Mouse (Mus musculus) lung, embryonic 16.5 days (tissue): ENCODE measurements around the gene Bola2. TPM values are rescaled to one million over a fixed set of nuclear protein-coding genes. Genes with fewer than 3 reads are reported as not detected.
"Not testable (repeated sequence)": the region's sequence is repeated elsewhere in the genome, so short reads cannot be mapped to it uniquely, and the experiment has no call there.

ENCODE experiments used
- ATAC-seq: fragments of 200-750 bp; cut with Nextera tagmentation; 2 replicates; pipeline ENCODE4 v1.8.0; 2017; ENCODE audit warnings: low read depth, mild to moderate bottlenecking, moderate library complexity
- H3K27ac ChIP-seq: fragments of 300-500 bp; sonication (generic); 2 replicates; pipeline ENCODE4 v1.5.1; 2014; ENCODE audit warnings: mild to moderate bottlenecking, control low read depth, low read length
- H3K27me3 ChIP-seq: fragments of 300-500 bp; sonication (generic); 2 replicates; pipeline ENCODE4 v1.6.1; 2014; ENCODE audit warnings: low read depth, low read length, mixed read lengths; ENCODE audit not compliant: control insufficient read depth, insufficient read depth
- H3K36me3 ChIP-seq: fragments of 300-500 bp; sonication (generic); 2 replicates; pipeline ENCODE4 v1.6.1; 2014; ENCODE audit warnings: low read length; ENCODE audit not compliant: control insufficient read depth, insufficient read depth
- H3K4me1 ChIP-seq: fragments of 300-500 bp; sonication (generic); replicated peaks from 2 replicates; pipeline ENCODE4 v1.6.1; 2014; ENCODE audit warnings: low read length, mixed read lengths; ENCODE audit not compliant: control insufficient read depth, insufficient read depth
- H3K4me2 ChIP-seq: fragments of 300-500 bp; sonication (generic); 2 replicates; pipeline ENCODE4 v1.6.1; 2014; ENCODE audit warnings: low read depth, low read length, control low read depth
- H3K4me3 ChIP-seq: fragments of 300-500 bp; sonication (generic); 2 replicates; pipeline ENCODE4 v1.5.1; 2014; ENCODE audit warnings: mild to moderate bottlenecking, low read length, control low read depth
- H3K9ac ChIP-seq: fragments of 300-500 bp; sonication (generic); 2 replicates; pipeline ENCODE4 v1.6.1; 2014; ENCODE audit warnings: low read length, control low read depth
- H3K9me3 ChIP-seq: fragments of 300-500 bp; sonication (generic); 2 replicates; pipeline ENCODE4 v1.6.1; 2016; ENCODE audit warnings: low read length; ENCODE audit not compliant: control insufficient read depth
- WGBS: fragments of 180-500 bp; shearing (Covaris S2); extraction: QIAGEN DNeasy Blood & Tissue Kit; methylation state at CpG from one replicate; pipeline ENCODE4 v1.1.7; 2014; 5-methylcytosine and 5-hydroxymethylcytosine counted together
- polyA plus RNA-seq: library from polyadenylated mRNA; unstranded; fragments of >200 nt; fragmentation: Nextera tagmentation; extraction: Ambion mirVana; gene quantifications from 2 replicates; pipeline ENCODE4 v1.2.1, GENCODE M21; 2015

The Bola2 gene
- polyA plus RNA-seq, 1 experiment from 2014 or later, result 108 TPM

- H3K27ac ChIP-seq, result no peak overlapping the region
- no peak overlapping the region for H3K4me3 ChIP-seq
- H3K4me1 ChIP-seq, result peaks cover 5% of the 10 kb centered on the region; the same call in 1 of the 2 replicates
- WGBS, result 45% methylated on average over 8 of the region's 8 CpGs
- no peak for ATAC-seq
- H3K36me3 ChIP-seq, result peaks cover 5% of the 10 kb centered on the region
- H3K27me3 ChIP-seq, result no peaks in the 10 kb centered on the region
- no peak overlapping the region for H3K9ac ChIP-seq
- no peaks in the 10 kb centered on the region for H3K9me3 ChIP-seq
- H3K4me2 ChIP-seq, result no peak overlapping the region
Observed at GRCm38 (mm10) chr7:126678545-126679341, 16.5 kb upstream of the Bola2 start.

- H3K4me3 ChIP-seq, result no peak overlapping the region
- peaks cover 5% of the 10 kb centered on the region for H3K36me3 ChIP-seq
- H3K4me1 ChIP-seq, result peaks cover 5% of the 10 kb centered on the region; the same call in 1 of the 2 replicates
- no peaks in the 10 kb centered on the region for H3K27me3 ChIP-seq
- ATAC-seq, result no peak
- H3K9me3 ChIP-seq, result no peaks in the 10 kb centered on the region
- WGBS, result 85% methylated on average over 5 of the region's 5 CpGs
- no peak overlapping the region for H3K4me2 ChIP-seq
- no peak overlapping the region for H3K9ac ChIP-seq
- no peak overlapping the region for H3K27ac ChIP-seq
Observed at GRCm38 (mm10) chr7:126679683-126680082, 15.5 kb upstream of the Bola2 start.

- H3K9ac ChIP-seq, result no peak overlapping the region
- peaks cover 2% of the 10 kb centered on the region; the same call in 1 of the 2 replicates for H3K4me1 ChIP-seq
- no peak for ATAC-seq
- no peak overlapping the region for H3K27ac ChIP-seq
- H3K27me3 ChIP-seq, result no peaks in the 10 kb centered on the region
- no peaks in the 10 kb centered on the region for H3K9me3 ChIP-seq
- no peak overlapping the region for H3K4me2 ChIP-seq
- 90% methylated on average over 5 of the region's 5 CpGs for WGBS
- no peak overlapping the region for H3K4me3 ChIP-seq
- peaks cover 3% of the 10 kb centered on the region; the same call in 1 of the 2 replicates for H3K36me3 ChIP-seq
Observed at GRCm38 (mm10) chr7:126681221-126681620, 14.0 kb upstream of the Bola2 start.

GRCm38 (mm10) chr7:126688156-126688555 is 7.0 kb upstream of the Bola2 start:
- WGBS, result 75% methylated on average over 4 of the region's 4 CpGs
- not testable (repeated sequence) for H3K27ac ChIP-seq, H3K27me3 ChIP-seq, H3K4me1 ChIP-seq, H3K9me3 ChIP-seq, H3K4me2 ChIP-seq, H3K4me3 ChIP-seq, ATAC-seq, H3K9ac ChIP-seq
- H3K36me3 ChIP-seq, result peaks cover 11% of the 10 kb centered on the region; the same call in 1 of the 2 replicates

- Histone ChIP-seq H3K4me1 (peaks cover 5% of the 10 kb centered on the region; the same call in 1 of the 2 replicates), H3K9me3 (no peaks in the 10 kb centered on the region), H3K4me2 (no peak overlapping the region), H3K27ac (no peak overlapping the region), H3K4me3 (no peak overlapping the region), H3K27me3 (no peaks in the 10 kb centered on the region), H3K36me3 (peaks cover 11% of the 10 kb centered on the region; the same call in 1 of the 2 replicates), H3K9ac (no peak overlapping the region)
- WGBS, result 70% methylated on average over 3 of the region's 3 CpGs
- ATAC-seq, result no peak
Observed at GRCm38 (mm10) chr7:126689021-126689420, 6.2 kb upstream of the Bola2 start.

- Histone ChIP-seq H3K27me3 (no peaks in the 10 kb centered on the region), H3K27ac (no peak overlapping the region), H3K4me1 (peaks cover 11% of the 10 kb centered on the region), H3K9ac (no peak overlapping the region), H3K4me2 (no peak overlapping the region), H3K9me3 (no peaks in the 10 kb centered on the region), H3K4me3 (no peak overlapping the region), H3K36me3 (peaks cover 11% of the 10 kb centered on the region; the same call in 1 of the 2 replicates)
- ATAC-seq, result no peak
- 80% methylated on average over 3 of the region's 3 CpGs for WGBS
Observed at GRCm38 (mm10) chr7:126690737-126691136, 4.5 kb upstream of the Bola2 start.

- H3K27me3 ChIP-seq, result no peaks in the 10 kb centered on the region
- 76% methylated on average over 5 of the region's 5 CpGs for WGBS
Observed at GRCm38 (mm10) chr7:126691676-126692075, 3.5 kb upstream of the Bola2 start.

GRCm38 (mm10) chr7:126692426-126692825 is 2.8 kb upstream of the Bola2 start:
- Histone ChIP-seq H3K27ac (no peak overlapping the region), H3K9me3 (no peaks in the 10 kb centered on the region), H3K36me3 (peaks cover 11% of the 10 kb centered on the region; the same call in 1 of the 2 replicates), H3K4me1 (peaks cover 18% of the 10 kb centered on the region), H3K27me3 (no peaks in the 10 kb centered on the region), H3K4me2 (no peak overlapping the region), H3K9ac (no peak overlapping the region), H3K4me3 (no peak overlapping the region)
- ATAC-seq, result no peak
- WGBS, result 93% methylated on average over 26 of the region's 26 CpGs

More at GRCm38 (mm10) chr7:126691676-126692075, 3.5 kb upstream of the Bola2 start:
- peaks cover 15% of the 10 kb centered on the region for H3K4me1 ChIP-seq
- no peak overlapping the region for H3K27ac ChIP-seq
- ATAC-seq, result no peak
- no peak overlapping the region for H3K9ac ChIP-seq
- no peak overlapping the region for H3K4me2 ChIP-seq
- no peak overlapping the region for H3K4me3 ChIP-seq
- peaks cover 11% of the 10 kb centered on the region; the same call in 1 of the 2 replicates for H3K36me3 ChIP-seq
- no peaks in the 10 kb centered on the region for H3K9me3 ChIP-seq

- Histone ChIP-seq H3K4me1 (peaks cover 18% of the 10 kb centered on the region), H3K4me2 (no peak overlapping the region), H3K4me3 (no peak overlapping the region), H3K36me3 (peaks cover 11% of the 10 kb centered on the region; the same call in 1 of the 2 replicates), H3K9ac (0 out of 2 replicates have a peak overlapping the region, but pooled peaks have one; percentile 9), H3K9me3 (no peaks in the 10 kb centered on the region), H3K27ac (no peak overlapping the region), H3K27me3 (no peaks in the 10 kb centered on the region)
- ATAC-seq, result no peak
- 30% methylated on average over 3 of the region's 3 CpGs for WGBS
Observed at GRCm38 (mm10) chr7:126693256-126693655, 1.9 kb upstream of the Bola2 start.
